Mouse (Mus musculus): Measurements from ENCODE around the gene Tmsb15a. TPM values are rescaled to one million over a fixed set of nuclear protein-coding genes. Genes with fewer than 3 reads are reported as not detected.
"Not testable (repeated sequence)": the region's sequence is repeated elsewhere in the genome, so short reads cannot be mapped to it uniquely, and the experiment has no call there.

Gene Tmsb15a
- not detected in 2 replicates for polyA plus RNA-seq (2015; fragmentation: Nextera tagmentation; extraction: Ambion mirVana)

GRCm38 (mm10) chrX:135725161-135725560 lies at the start of gene Tmsb15a:
Gene Tmsb15a (minus strand): TSS chrX:135725261.
- no peaks in the 10 kb centered on the region for H3K36me3 ChIP-seq (ENCODE audit: insufficient read depth, low read length)
- 79% methylated on average over 10 of the region's 10 CpGs for WGBS
- H3K4me3 ChIP-seq (ENCODE audit: low read depth, low read length): no peak within 1 kb of the TSS
- no peak within 1 kb of the TSS for H3K9ac ChIP-seq (replicated peaks; ENCODE audit: low read depth)
- no peak within 1 kb of the TSS for H3K27ac ChIP-seq (ENCODE audit: low read length)
- H3K9me3 ChIP-seq (ENCODE audit: low read length): no peaks in the 10 kb centered on the region
- TF ChIP-seq CTCF (IDR thresholded peaks at IDR 0.05): no peak
- no peak for TF ChIP-seq EP300 (IDR thresholded peaks at IDR 0.05)
- DNase-seq (ENCODE audit: low spot score) (no peak), ATAC-seq (no peak)
- no peak within 1 kb of the TSS for H3K4me2 ChIP-seq (replicated peaks; ENCODE audit: low read depth, low read length)
- H3K27me3 ChIP-seq (replicated peaks; ENCODE audit: insufficient read depth, low read length): no peaks in the 10 kb centered on the region
- H3K4me1 ChIP-seq (ENCODE audit: insufficient read depth, low read depth, low read length): no peaks in the 10 kb centered on the region

- 79% methylated on average over 2 of the region's 2 CpGs for WGBS
- Histone ChIP-seq H3K27me3 (replicated peaks; ENCODE audit: insufficient read depth, low read length) (no peaks in the 10 kb centered on the region), H3K9ac (replicated peaks; ENCODE audit: low read depth) (no peak overlapping the region), H3K4me1 (ENCODE audit: insufficient read depth, low read depth, low read length) (no peaks in the 10 kb centered on the region), H3K9me3 (ENCODE audit: low read length) (no peaks in the 10 kb centered on the region), H3K4me3 (ENCODE audit: low read depth, low read length) (no peak overlapping the region), H3K27ac (ENCODE audit: low read length) (no peak overlapping the region), H3K36me3 (ENCODE audit: insufficient read depth, low read length) (no peaks in the 10 kb centered on the region), H3K4me2 (replicated peaks; ENCODE audit: low read depth, low read length) (no peak overlapping the region)
- DNase-seq (ENCODE audit: low spot score) (no peak), ATAC-seq (no peak)
- TF ChIP-seq CTCF (IDR thresholded peaks at IDR 0.05): no peak
- no peak for TF ChIP-seq EP300 (IDR thresholded peaks at IDR 0.05)
These were observed 43.5 kb upstream of the Tmsb15a start for GRCm38 (mm10) chrX:135768565-135768964.

- 68% methylated on average over 3 of the region's 3 CpGs for WGBS
- TF ChIP-seq EP300 (IDR thresholded peaks at IDR 0.05) (no peak), CTCF (IDR thresholded peaks at IDR 0.05) (no peak)
- no peak for ATAC-seq
These were observed 43.0 kb upstream of the Tmsb15a start for GRCm38 (mm10) chrX:135768043-135768548.

GRCm38 (mm10) chrX:135761707-135762106 lies 36.6 kb upstream of the Tmsb15a start:
- DNase-seq (ENCODE audit: low spot score) (peak; percentile 21), ATAC-seq (no peak)
- no peaks in the 10 kb centered on the region for H3K9me3 ChIP-seq (ENCODE audit: low read length)
- no peak overlapping the region for H3K4me3 ChIP-seq (ENCODE audit: low read depth, low read length)
- H3K27me3 ChIP-seq (replicated peaks; ENCODE audit: insufficient read depth, low read length): no peaks in the 10 kb centered on the region
- H3K4me2 ChIP-seq (replicated peaks; ENCODE audit: low read depth, low read length): no peak overlapping the region
- H3K9ac ChIP-seq (replicated peaks; ENCODE audit: low read depth): no peak overlapping the region
- H3K4me1 ChIP-seq (ENCODE audit: insufficient read depth, low read depth, low read length): no peaks in the 10 kb centered on the region
- peak; percentile 55 for TF ChIP-seq CTCF (IDR thresholded peaks at IDR 0.05)
- no peak for TF ChIP-seq EP300 (IDR thresholded peaks at IDR 0.05)
- no peaks in the 10 kb centered on the region for H3K36me3 ChIP-seq (ENCODE audit: insufficient read depth, low read length)
- no peak overlapping the region for H3K27ac ChIP-seq (ENCODE audit: low read length)

More at GRCm38 (mm10) chrX:135768043-135768548, 43.0 kb upstream of the Tmsb15a start:
- Histone ChIP-seq H3K9ac (replicated peaks; ENCODE audit: low read depth) (no peak overlapping the region), H3K36me3 (ENCODE audit: insufficient read depth, low read length) (no peaks in the 10 kb centered on the region), H3K9me3 (ENCODE audit: low read length) (no peaks in the 10 kb centered on the region), H3K4me1 (ENCODE audit: insufficient read depth, low read depth, low read length) (no peaks in the 10 kb centered on the region), H3K4me3 (ENCODE audit: low read depth, low read length) (no peak overlapping the region), H3K27me3 (replicated peaks; ENCODE audit: insufficient read depth, low read length) (no peaks in the 10 kb centered on the region), H3K27ac (ENCODE audit: low read length) (no peak overlapping the region), H3K4me2 (replicated peaks; ENCODE audit: low read depth, low read length) (no peak overlapping the region)
- no peak for DNase-seq (ENCODE audit: low spot score)

GRCm38 (mm10) chrX:135752832-135753231 lies 27.8 kb upstream of the Tmsb15a start:
- Histone ChIP-seq H3K36me3 (ENCODE audit: insufficient read depth, low read length) (no peaks in the 10 kb centered on the region), H3K27ac (ENCODE audit: low read length) (no peak overlapping the region), H3K4me2 (replicated peaks; ENCODE audit: low read depth, low read length) (no peak overlapping the region), H3K4me1 (ENCODE audit: insufficient read depth, low read depth, low read length) (no peaks in the 10 kb centered on the region), H3K9ac (replicated peaks; ENCODE audit: low read depth) (no peak overlapping the region), H3K4me3 (ENCODE audit: low read depth, low read length) (no peak overlapping the region), H3K27me3 (replicated peaks; ENCODE audit: insufficient read depth, low read length) (no peaks in the 10 kb centered on the region), H3K9me3 (ENCODE audit: low read length) (no peaks in the 10 kb centered on the region)
- 7% methylated on average over 2 of the region's 2 CpGs for WGBS
- ATAC-seq (peak; percentile 23; the same call in 1 of the 2 replicates), DNase-seq (ENCODE audit: low spot score) (peak; percentile 63)
- TF ChIP-seq CTCF (IDR thresholded peaks at IDR 0.05): peak; percentile 78
- no peak for TF ChIP-seq EP300 (IDR thresholded peaks at IDR 0.05)

GRCm38 (mm10) chrX:135745376-135745775 lies 20.3 kb upstream of the Tmsb15a start:
- not testable (repeated sequence) for H3K27ac ChIP-seq (ENCODE audit: low read length); H3K4me1 ChIP-seq (ENCODE audit: insufficient read depth, low read depth, low read length); ATAC-seq; H3K4me3 ChIP-seq (ENCODE audit: low read depth, low read length); H3K9ac ChIP-seq (replicated peaks; ENCODE audit: low read depth); H3K4me2 ChIP-seq (replicated peaks; ENCODE audit: low read depth, low read length); DNase-seq (ENCODE audit: low spot score); H3K9me3 ChIP-seq (ENCODE audit: low read length); H3K36me3 ChIP-seq (ENCODE audit: insufficient read depth, low read length); H3K27me3 ChIP-seq (replicated peaks; ENCODE audit: insufficient read depth, low read length)
- WGBS: 87% methylated on average over 3 of the region's 3 CpGs

GRCm38 (mm10) chrX:135743056-135743355 lies 17.9 kb upstream of the Tmsb15a start:
- Histone ChIP-seq H3K27ac (ENCODE audit: low read length) (peak overlapping the region; percentile 57), H3K4me2 (replicated peaks; ENCODE audit: low read depth, low read length) (peak overlapping the region; percentile 50), H3K36me3 (ENCODE audit: insufficient read depth, low read length) (no peaks in the 10 kb centered on the region), H3K27me3 (replicated peaks; ENCODE audit: insufficient read depth, low read length) (no peaks in the 10 kb centered on the region), H3K9ac (replicated peaks; ENCODE audit: low read depth) (peak overlapping the region; percentile 54), H3K4me3 (ENCODE audit: low read depth, low read length) (peak overlapping the region; percentile 54), H3K4me1 (ENCODE audit: insufficient read depth, low read depth, low read length) (no peaks in the 10 kb centered on the region), H3K9me3 (ENCODE audit: low read length) (no peaks in the 10 kb centered on the region)
- TF ChIP-seq CTCF (IDR thresholded peaks at IDR 0.05) (no peak), EP300 (IDR thresholded peaks at IDR 0.05) (no peak)
- ATAC-seq (peak; percentile 20), DNase-seq (ENCODE audit: low spot score) (peak; percentile 15)
- 8% methylated on average over 7 of the region's 7 CpGs for WGBS

Data from lung, postnatal 0 days (tissue).